Mouse (Mus musculus) liver, adult 2 months (tissue): ENCODE results near the gene Abcg5. TPM values are rescaled to one million over a fixed set of nuclear protein-coding genes. Genes with fewer than 3 reads are reported as not detected.

Experiments
- DNase-seq: peaks from one replicate; pipeline ENCODE4 v3.0.0-alpha.2; 2011; ENCODE audit warnings: low read depth, low spot score; ENCODE audit errors: extremely low read depth
- H3K27ac ChIP-seq: fragments of 200-500 bp; replicated peaks from 2 replicates; pipeline ENCODE4 v1.5.1; 2012; ENCODE audit warnings: low read depth, mild to moderate bottlenecking, control low read depth, inconsistent platforms, low read length; ENCODE audit not compliant: insufficient read depth
- H3K27me3 ChIP-seq: fragments of 200-500 bp; 2 replicates; pipeline ENCODE4 v1.6.1; 2012; ENCODE audit warnings: mild to moderate bottlenecking, moderate library complexity, low read length, inconsistent platforms; ENCODE audit not compliant: control insufficient read depth, insufficient read depth
- H3K36me3 ChIP-seq: fragments of 200-500 bp; 2 replicates; pipeline ENCODE4 v1.6.1; 2012; ENCODE audit warnings: low read length, inconsistent platforms; ENCODE audit not compliant: control insufficient read depth, insufficient read depth
- H3K4me1 ChIP-seq: fragments of 200-500 bp; 2 replicates; pipeline ENCODE4 v1.6.1; 2011; ENCODE audit warnings: low read length; ENCODE audit not compliant: control insufficient read depth, insufficient read depth
- H3K4me3 ChIP-seq: fragments of 200-500 bp; 2 replicates; pipeline ENCODE4 v1.5.1; 2011; ENCODE audit warnings: low read depth, mild to moderate bottlenecking, control low read depth, low read length, moderate library complexity; ENCODE audit not compliant: insufficient read depth
- H3K79me2 ChIP-seq: fragments of 200-500 bp; 2 replicates; pipeline ENCODE4 v1.6.1; 2012; ENCODE audit warnings: inconsistent platforms, mild to moderate bottlenecking, low read length, moderate library complexity; ENCODE audit not compliant: control insufficient read depth, insufficient read depth
- H3K9ac ChIP-seq: fragments of 200-500 bp; 2 replicates; pipeline ENCODE4 v1.6.1; 2012; ENCODE audit warnings: low read depth, mild to moderate bottlenecking, control low read depth, inconsistent platforms, low read length
- CTCF ChIP-seq: fragments of 200-500 bp; IDR thresholded peaks from 2 replicates; pipeline ENCODE4 v1.5.1; 2011; ENCODE audit warnings: low read depth, low read length, control low read depth
- POLR2A ChIP-seq: fragments of 200-500 bp; IDR thresholded peaks from 2 replicates; pipeline ENCODE4 v1.6.1; 2011; ENCODE audit warnings: low read length, control low read depth; ENCODE audit not compliant: insufficient read depth; ENCODE audit errors: extremely low read depth
- WGBS: fragments of 180-500 bp; shearing (Covaris S2); methylation state at CpG from one replicate; pipeline ENCODE4 v1.1.7; 2018; 5-methylcytosine and 5-hydroxymethylcytosine counted together
- polyA plus RNA-seq: library from polyadenylated mRNA; depleted of rRNA; stranded (reverse); fragments of >200 nt; gene quantifications from 2 replicates; pipeline ENCODE4 v1.2.3, GENCODE M21; 2012
- total RNA-seq: library from RNA; depleted of rRNA; stranded (reverse); fragments of >200 nt; gene quantifications from 2 replicates; pipeline ENCODE4 v1.2.3, GENCODE M21; 2014

The Abcg5 gene
- total and polyA plus RNA-seq, 2 experiments: 118 to 133 TPM

- H3K4me3 ChIP-seq: no peak overlapping the region
- H3K79me2 ChIP-seq: 0 out of 2 replicates have a peak, but pooled peaks cover 3% of the 10 kb centered on the region
- no peaks in the 10 kb centered on the region for H3K4me1 ChIP-seq
- H3K36me3 ChIP-seq: peaks cover 61% of the 10 kb centered on the region
- no peak for DNase-seq
- 96% methylated on average over 18 of the region's 18 CpGs for WGBS
- no peak overlapping the region for H3K27ac ChIP-seq
- no peak overlapping the region for H3K9ac ChIP-seq
- H3K27me3 ChIP-seq: no peaks in the 10 kb centered on the region
- TF ChIP-seq CTCF (no peak), POLR2A (no peak)
Measured at GRCm38 (mm10) chr17:84713563-84714164, 30.9 kb upstream of the Abcg5 start.

- Histone ChIP-seq H3K9ac (no peak overlapping the region), H3K27me3 (no peaks in the 10 kb centered on the region), H3K27ac (no peak overlapping the region), H3K4me3 (no peak overlapping the region), H3K79me2 (no peaks in the 10 kb centered on the region), H3K4me1 (no peaks in the 10 kb centered on the region), H3K36me3 (peaks cover 66% of the 10 kb centered on the region)
- DNase-seq: no peak
- TF ChIP-seq CTCF (no peak), POLR2A (no peak)
- 76% methylated on average over 17 of the region's 17 CpGs for WGBS
Measured at GRCm38 (mm10) chr17:84709403-84709851, 26.6 kb upstream of the Abcg5 start.

- no peak for TF ChIP-seq POLR2A
Measured at GRCm38 (mm10) chr17:84708818-84709217, 26.0 kb upstream of the Abcg5 start.

GRCm38 (mm10) chr17:84707407-84707806 lies 24.6 kb upstream of the Abcg5 start:
- 82% methylated on average over 4 of the region's 4 CpGs for WGBS
- no peak overlapping the region for H3K27ac ChIP-seq
- H3K9ac ChIP-seq: no peak overlapping the region
- H3K4me1 ChIP-seq: no peaks in the 10 kb centered on the region
- H3K27me3 ChIP-seq: no peaks in the 10 kb centered on the region
- H3K4me3 ChIP-seq: no peak overlapping the region
- TF ChIP-seq POLR2A (no peak), CTCF (peak; percentile 35; the same call in 1 of the 2 replicates)
- H3K36me3 ChIP-seq: peaks cover 64% of the 10 kb centered on the region
- H3K79me2 ChIP-seq: no peaks in the 10 kb centered on the region
- no peak for DNase-seq

More at GRCm38 (mm10) chr17:84708818-84709217, 26.0 kb upstream of the Abcg5 start:
- H3K9ac ChIP-seq: no peak overlapping the region
- 92% methylated on average over 7 of the region's 7 CpGs for WGBS
- H3K4me3 ChIP-seq: no peak overlapping the region
- DNase-seq: no peak
- H3K79me2 ChIP-seq: no peaks in the 10 kb centered on the region
- H3K27me3 ChIP-seq: no peaks in the 10 kb centered on the region
- H3K36me3 ChIP-seq: peaks cover 69% of the 10 kb centered on the region
- no peaks in the 10 kb centered on the region for H3K4me1 ChIP-seq
- no peak overlapping the region for H3K27ac ChIP-seq

- H3K79me2 ChIP-seq: no peaks in the 10 kb centered on the region
- TF ChIP-seq CTCF (peak; percentile 89), POLR2A (no peak)
- no peak overlapping the region for H3K9ac ChIP-seq
- peaks cover 13% of the 10 kb centered on the region; the same call in 1 of the 2 replicates for H3K36me3 ChIP-seq
- no peaks in the 10 kb centered on the region for H3K27me3 ChIP-seq
- 34% methylated on average over 5 of the region's 5 CpGs for WGBS
- H3K27ac ChIP-seq: no peak overlapping the region
- H3K4me1 ChIP-seq: peaks cover 5% of the 10 kb centered on the region
- DNase-seq: peak; percentile 53
- H3K4me3 ChIP-seq: no peak overlapping the region
Measured at GRCm38 (mm10) chr17:84698727-84699126, 15.9 kb upstream of the Abcg5 start.

- H3K27ac ChIP-seq: no peak overlapping the region
- TF ChIP-seq POLR2A: no peak
- no peak for TF ChIP-seq CTCF
- no peaks in the 10 kb centered on the region for H3K79me2 ChIP-seq
- DNase-seq: no peak
- H3K36me3 ChIP-seq: peaks cover 14% of the 10 kb centered on the region; the same call in 1 of the 2 replicates
- peaks cover 11% of the 10 kb centered on the region for H3K4me1 ChIP-seq
- no peak overlapping the region for H3K9ac ChIP-seq
- no peaks in the 10 kb centered on the region for H3K27me3 ChIP-seq
- no peak overlapping the region for H3K4me3 ChIP-seq
- 51% methylated on average over 6 of the region's 6 CpGs for WGBS
Measured at GRCm38 (mm10) chr17:84696537-84696936, 13.7 kb upstream of the Abcg5 start.
